Mouse (Mus musculus) embryonic facial prominence, embryonic 12.5 days (tissue): ENCODE results near the gene Rrp8. TPM values are rescaled to one million over a fixed set of nuclear protein-coding genes. Genes with fewer than 3 reads are reported as not detected.

Experiments
- polyA plus RNA-seq: library from polyadenylated mRNA; unstranded; fragments of >200 nt; fragmentation: Nextera tagmentation; extraction: Ambion mirVana; gene quantifications from 2 replicates; pipeline ENCODE4 v1.2.1, GENCODE M21; 2016

The Rrp8 gene
- polyA plus RNA-seq, 1 experiment from 2014 or later: 46.1 TPM

Other genes starting within 250 kb of the Rrp8 start
- 40.8 and 41.4 TPM in 2 replicates for gene Smpd1, start 183.0 kb downstream of the Rrp8 start, polyA plus RNA-seq
- 77.5 and 84.7 TPM in 2 replicates for gene Apbb1, start 155.7 kb downstream of the Rrp8 start, polyA plus RNA-seq
- 0.52 and 0.59 TPM in 2 replicates for gene Hpx, start 137.2 kb downstream of the Rrp8 start, polyA plus RNA-seq
- gene Trim3, start 103.8 kb downstream of the Rrp8 start, polyA plus RNA-seq: 44.0 and 45.9 TPM in 2 replicates
- gene Timm10b, start 97.3 kb downstream of the Rrp8 start, polyA plus RNA-seq: 154 and 170 TPM in 2 replicates
- 75.0 and 85.3 TPM in 2 replicates for gene Arfip2, start 97.0 kb downstream of the Rrp8 start, polyA plus RNA-seq
- 4.5 and 18.1 TPM in 2 replicates for gene Gm45799, start 96.8 kb downstream of the Rrp8 start, polyA plus RNA-seq
- 1.0 and 1.5 TPM in 2 replicates for gene Dnhd1, start 86.6 kb downstream of the Rrp8 start, polyA plus RNA-seq
- 248 and 257 TPM in 2 replicates for gene Ilk, start 793 bp downstream of the Rrp8 start, polyA plus RNA-seq
- 175 TPM in 2 replicates for gene Taf10, start 7.0 kb upstream of the Rrp8 start, polyA plus RNA-seq
- gene Tpp1, start 14.8 kb upstream of the Rrp8 start, polyA plus RNA-seq: 41.9 and 43.3 TPM in 2 replicates
- gene Dchs1, start 50.3 kb upstream of the Rrp8 start, polyA plus RNA-seq: 27.3 and 28.5 TPM in 2 replicates
- 317 and 324 TPM in 2 replicates for gene Mrpl17, start 73.7 kb upstream of the Rrp8 start, polyA plus RNA-seq
- 0.33 TPM in 1 of 2 replicates, not detected in the other for gene Gm4070, start 216.6 kb upstream of the Rrp8 start, polyA plus RNA-seq